Mouse (Mus musculus) neural tube, embryonic 13.5 days (tissue): Measurements from ENCODE around the gene Sco1. TPM values are rescaled to one million over a fixed set of nuclear protein-coding genes. Genes with fewer than 3 reads are reported as not detected.
"Not testable (repeated sequence)": the region's sequence is repeated elsewhere in the genome, so short reads cannot be mapped to it uniquely, and the experiment has no call there.

Source experiments
- ATAC-seq: fragments of 200-750 bp; cut with Nextera tagmentation; 2 replicates; pipeline ENCODE4 v1.8.0; 2017; ENCODE audit warnings: low read depth, mild to moderate bottlenecking, moderate TSS enrichment, moderate library complexity
- H3K27ac ChIP-seq: fragments of 300-500 bp; sonication (generic); replicated peaks from 2 replicates; pipeline ENCODE4 v1.5.1; 2015; ENCODE audit warnings: moderate library complexity, mild to moderate bottlenecking, inconsistent platforms
- H3K27me3 ChIP-seq: fragments of 300-500 bp; sonication (generic); 2 replicates; pipeline ENCODE4 v1.6.1; 2015; ENCODE audit warnings: mild to moderate bottlenecking, inconsistent platforms
- H3K36me3 ChIP-seq: fragments of 300-500 bp; sonication (generic); 2 replicates; pipeline ENCODE4 v1.6.1; 2015; ENCODE audit warnings: mild to moderate bottlenecking, inconsistent platforms
- H3K4me1 ChIP-seq: fragments of 300-500 bp; sonication (generic); replicated peaks from 2 replicates; pipeline ENCODE4 v1.6.1; 2015; ENCODE audit warnings: inconsistent platforms
- H3K4me2 ChIP-seq: fragments of 300-500 bp; sonication (generic); 2 replicates; pipeline ENCODE4 v1.6.1; 2015; ENCODE audit warnings: inconsistent platforms, mild to moderate bottlenecking, moderate library complexity
- H3K4me3 ChIP-seq: fragments of 300-500 bp; sonication (generic); 2 replicates; pipeline ENCODE4 v1.5.1; 2015; ENCODE audit warnings: mild to moderate bottlenecking, inconsistent platforms
- H3K9ac ChIP-seq: fragments of 300-500 bp; sonication (generic); 2 replicates; pipeline ENCODE4 v1.6.1; 2015; ENCODE audit warnings: moderate library complexity, mild to moderate bottlenecking, inconsistent platforms
- H3K9me3 ChIP-seq: fragments of 300-500 bp; sonication (generic); 2 replicates; pipeline ENCODE4 v1.6.1; 2016; ENCODE audit warnings: inconsistent platforms
- WGBS: fragments of 180-500 bp; shearing (Covaris S2); methylation state at CpG from one replicate; pipeline ENCODE4 v1.1.7; 2015; 5-methylcytosine and 5-hydroxymethylcytosine counted together
- polyA plus RNA-seq: library from polyadenylated mRNA; unstranded; fragments of >200 nt; fragmentation: Nextera tagmentation; extraction: Ambion mirVana; gene quantifications from 2 replicates; pipeline ENCODE4 v1.2.1, GENCODE M21; 2015

The Sco1 gene
- polyA plus RNA-seq, 1 experiment from 2014 or later, result 14.2 TPM

DNA sequence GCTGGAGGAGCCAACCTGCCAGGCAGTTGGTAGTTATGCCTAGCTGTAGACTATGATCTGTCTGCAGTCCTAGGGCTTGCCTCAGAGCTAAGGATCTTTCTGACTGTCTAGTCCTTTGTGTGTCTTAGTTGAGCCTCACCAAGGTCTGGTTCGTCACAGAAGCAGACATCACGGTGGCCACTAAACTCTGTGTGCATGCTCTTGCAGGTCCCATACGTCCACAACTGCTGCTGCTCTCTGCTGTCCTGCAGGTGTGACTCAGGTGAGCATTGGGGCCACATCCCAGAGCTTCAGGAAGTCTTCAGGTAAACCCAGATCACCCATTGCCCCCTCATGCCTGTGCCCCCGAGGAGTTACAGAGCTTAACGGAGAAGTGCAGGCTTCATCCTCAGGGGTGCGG is 26.4 kb downstream of the Sco1 start:
- H3K4me2 ChIP-seq, result no peak overlapping the region
- no peaks in the 10 kb centered on the region for H3K36me3 ChIP-seq
- no peak overlapping the region for H3K4me3 ChIP-seq
- peaks cover 12% of the 10 kb centered on the region for H3K27me3 ChIP-seq
- no peak overlapping the region for H3K9ac ChIP-seq
- no peak overlapping the region for H3K27ac ChIP-seq
- H3K4me1 ChIP-seq, result peaks cover 20% of the 10 kb centered on the region
- ATAC-seq, result no peak
- no peaks in the 10 kb centered on the region for H3K9me3 ChIP-seq
- 89% methylated on average over 6 of the region's 6 CpGs for WGBS

DNA sequence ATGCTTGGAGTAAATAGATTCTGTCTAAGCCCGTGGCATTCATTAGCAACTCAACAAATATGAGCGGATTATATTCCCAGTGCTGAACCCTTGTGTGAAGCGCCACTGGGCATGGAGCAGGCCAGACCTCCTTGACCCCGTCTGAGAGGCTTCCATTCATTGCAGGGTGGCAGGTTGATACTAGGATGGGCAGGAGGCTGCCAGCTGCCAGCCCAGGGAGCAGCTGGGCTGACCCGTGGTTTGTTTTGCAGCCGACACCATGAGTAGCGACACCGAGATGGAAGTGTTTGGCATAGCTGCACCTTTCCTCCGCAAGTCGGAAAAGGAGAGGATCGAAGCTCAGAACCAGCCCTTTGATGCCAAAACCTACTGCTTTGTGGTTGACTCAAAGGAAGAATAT is 27.3 kb downstream of the Sco1 start:
- H3K4me2 ChIP-seq, result no peak overlapping the region
- no peak overlapping the region; the same call in 1 of the 2 replicates for H3K27ac ChIP-seq
- no peak for ATAC-seq
- H3K27me3 ChIP-seq, result peaks cover 21% of the 10 kb centered on the region
- H3K4me1 ChIP-seq, result peaks cover 20% of the 10 kb centered on the region
- H3K4me3 ChIP-seq, result no peak overlapping the region
- 49% methylated on average over 11 of the region's 11 CpGs for WGBS
- no peaks in the 10 kb centered on the region for H3K36me3 ChIP-seq
- H3K9me3 ChIP-seq, result no peaks in the 10 kb centered on the region
- H3K9ac ChIP-seq, result 0 out of 2 replicates have a peak overlapping the region, but pooled peaks have one; percentile 17

DNA sequence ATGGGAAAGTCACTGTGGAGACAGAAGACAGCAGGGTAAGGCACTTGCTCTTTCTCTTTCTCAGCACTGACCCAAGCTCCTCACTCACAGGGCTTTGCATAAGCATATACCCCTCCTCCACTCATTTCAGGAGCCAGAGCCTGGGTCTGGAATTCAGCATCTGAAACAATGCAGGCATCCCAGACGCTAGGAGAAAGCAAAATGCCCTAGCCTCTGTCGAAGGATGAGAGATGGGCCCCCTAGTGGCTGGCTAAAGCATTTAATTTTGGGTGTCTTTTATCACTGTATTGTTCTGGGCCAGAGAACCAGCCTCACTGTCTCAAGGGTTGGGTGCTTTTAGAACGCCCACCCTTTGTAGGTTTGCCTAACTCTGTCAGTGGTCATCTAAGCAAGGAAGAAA is 27.7 kb downstream of the Sco1 start:
- H3K4me1 ChIP-seq, result peaks cover 16% of the 10 kb centered on the region
- H3K9me3 ChIP-seq, result no peaks in the 10 kb centered on the region
- no peak overlapping the region for H3K4me3 ChIP-seq
- WGBS, result 2% methylated on average over 3 of the region's 3 CpGs
- no peak overlapping the region for H3K4me2 ChIP-seq
- no peak overlapping the region; the same call in 1 of the 2 replicates for H3K27ac ChIP-seq
- peaks cover 25% of the 10 kb centered on the region for H3K27me3 ChIP-seq
- no peaks in the 10 kb centered on the region for H3K36me3 ChIP-seq
- H3K9ac ChIP-seq, result 0 out of 2 replicates have a peak overlapping the region, but pooled peaks have one; percentile 17
- ATAC-seq, result peak; percentile 29

DNA sequence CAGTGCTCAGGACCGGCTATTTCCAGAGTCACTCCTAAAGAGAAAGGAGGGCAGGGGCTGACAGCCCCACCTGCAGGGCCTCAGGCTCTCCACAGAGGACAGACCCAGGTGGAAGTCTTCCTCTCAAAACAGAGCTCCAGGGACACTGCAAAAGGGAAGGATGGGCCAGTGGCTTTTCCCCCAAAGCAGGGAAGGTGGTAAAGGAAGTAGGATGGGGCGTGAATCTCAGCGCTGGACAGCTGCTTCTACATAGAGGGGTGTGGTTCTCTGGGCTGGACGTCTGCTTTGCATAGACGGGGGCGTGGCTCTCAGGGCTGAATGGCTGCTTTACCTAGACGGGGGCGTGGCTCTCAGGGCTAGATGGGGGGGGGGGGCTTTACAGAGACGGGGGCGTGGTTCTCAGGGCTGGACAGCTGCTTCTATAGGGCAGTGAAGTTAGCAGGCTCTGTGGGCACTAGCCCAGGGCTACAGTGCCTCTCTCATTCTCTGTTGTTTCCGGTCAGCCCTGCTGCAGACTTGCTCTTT is 28.7 kb downstream of the Sco1 start:
- Histone ChIP-seq H3K9ac (no peak overlapping the region), H3K4me3 (no peak overlapping the region), H3K27me3 (peaks cover 25% of the 10 kb centered on the region), H3K4me2 (0 out of 2 replicates have a peak overlapping the region, but pooled peaks have one; percentile 5), H3K36me3 (no peaks in the 10 kb centered on the region), H3K27ac (no peak overlapping the region), H3K4me1 (peaks cover 14% of the 10 kb centered on the region), H3K9me3 (no peaks in the 10 kb centered on the region)
- peak; percentile 53; the same call in 1 of the 2 replicates for ATAC-seq
- WGBS, result 6% methylated on average over 11 of the region's 11 CpGs

DNA sequence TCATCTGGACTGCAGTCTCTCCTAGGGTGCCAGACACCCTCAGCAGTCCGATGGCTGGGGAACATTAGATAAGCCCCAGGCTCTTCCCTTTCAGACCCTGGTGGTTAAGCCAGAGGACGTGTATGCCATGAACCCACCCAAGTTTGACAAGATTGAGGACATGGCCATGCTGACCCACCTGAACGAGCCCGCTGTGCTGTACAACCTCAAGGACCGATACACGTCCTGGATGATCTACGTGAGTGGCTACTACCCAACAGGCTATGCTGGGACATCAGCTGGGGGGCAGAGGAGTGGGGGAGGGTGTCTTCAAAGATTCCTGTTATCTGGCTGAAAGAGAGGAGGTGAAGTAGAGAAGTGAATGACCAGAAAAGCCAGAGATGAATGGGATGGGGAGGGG is 29.7 kb downstream of the Sco1 start:
- Histone ChIP-seq H3K9me3 (no peaks in the 10 kb centered on the region), H3K27me3 (peaks cover 25% of the 10 kb centered on the region), H3K27ac (no peak overlapping the region), H3K4me2 (no peak overlapping the region), H3K36me3 (no peaks in the 10 kb centered on the region), H3K9ac (no peak overlapping the region), H3K4me3 (no peak overlapping the region), H3K4me1 (peaks cover 14% of the 10 kb centered on the region)
- WGBS, result 87% methylated on average over 7 of the region's 7 CpGs
- no peak for ATAC-seq

DNA sequence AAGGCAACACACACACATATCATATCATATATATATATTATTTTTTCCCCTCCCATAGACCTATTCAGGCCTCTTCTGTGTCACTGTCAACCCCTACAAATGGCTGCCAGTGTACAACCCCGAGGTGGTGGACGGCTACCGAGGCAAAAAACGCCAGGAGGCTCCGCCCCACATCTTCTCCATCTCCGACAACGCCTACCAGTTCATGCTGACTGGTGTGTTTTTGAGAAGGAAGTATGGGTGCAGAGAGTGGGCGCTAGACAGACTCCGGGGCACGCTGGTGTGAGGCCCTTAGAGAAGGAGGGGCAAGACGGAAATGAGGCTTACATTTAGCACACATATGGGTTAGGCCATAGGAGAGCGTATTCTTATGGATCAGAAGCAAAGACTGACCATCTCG is 30.3 kb downstream of the Sco1 start:
- no peak overlapping the region for H3K4me2 ChIP-seq
- H3K27ac ChIP-seq, result no peak overlapping the region
- H3K36me3 ChIP-seq, result no peaks in the 10 kb centered on the region
- no peaks in the 10 kb centered on the region for H3K9me3 ChIP-seq
- H3K27me3 ChIP-seq, result peaks cover 25% of the 10 kb centered on the region
- H3K4me3 ChIP-seq, result no peak overlapping the region
- ATAC-seq, result no peak
- peaks cover 14% of the 10 kb centered on the region for H3K4me1 ChIP-seq
- no peak overlapping the region for H3K9ac ChIP-seq
- 86% methylated on average over 13 of the region's 13 CpGs for WGBS

DNA sequence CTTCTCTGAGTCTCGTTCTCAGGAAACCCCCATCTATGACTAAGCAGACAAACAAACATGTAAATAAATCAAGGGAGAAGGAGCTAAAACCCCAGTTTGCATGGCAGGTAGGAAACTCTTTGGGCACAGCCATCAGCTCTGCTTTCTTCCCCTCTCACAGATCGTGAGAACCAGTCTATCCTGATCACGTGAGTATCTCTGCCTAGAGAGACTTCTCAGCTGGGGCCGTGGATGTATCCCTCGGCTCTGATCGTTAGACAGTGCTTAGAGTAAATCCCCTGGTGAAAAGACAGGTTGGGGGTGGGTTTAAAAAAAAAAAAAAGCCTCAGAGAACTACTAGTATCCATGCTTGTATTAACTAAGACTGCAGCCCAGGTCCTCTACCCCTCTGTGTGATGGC is 30.8 kb downstream of the Sco1 start:
- H3K4me1 ChIP-seq, result peaks cover 14% of the 10 kb centered on the region
- no peak overlapping the region for H3K27ac ChIP-seq
- peaks cover 25% of the 10 kb centered on the region for H3K27me3 ChIP-seq
- no peak overlapping the region for H3K4me3 ChIP-seq
- no peak overlapping the region for H3K4me2 ChIP-seq
- no peak for ATAC-seq
- H3K9ac ChIP-seq, result no peak overlapping the region
- no peaks in the 10 kb centered on the region for H3K36me3 ChIP-seq
- no peaks in the 10 kb centered on the region for H3K9me3 ChIP-seq
- 75% methylated on average over 6 of the region's 6 CpGs for WGBS

DNA sequence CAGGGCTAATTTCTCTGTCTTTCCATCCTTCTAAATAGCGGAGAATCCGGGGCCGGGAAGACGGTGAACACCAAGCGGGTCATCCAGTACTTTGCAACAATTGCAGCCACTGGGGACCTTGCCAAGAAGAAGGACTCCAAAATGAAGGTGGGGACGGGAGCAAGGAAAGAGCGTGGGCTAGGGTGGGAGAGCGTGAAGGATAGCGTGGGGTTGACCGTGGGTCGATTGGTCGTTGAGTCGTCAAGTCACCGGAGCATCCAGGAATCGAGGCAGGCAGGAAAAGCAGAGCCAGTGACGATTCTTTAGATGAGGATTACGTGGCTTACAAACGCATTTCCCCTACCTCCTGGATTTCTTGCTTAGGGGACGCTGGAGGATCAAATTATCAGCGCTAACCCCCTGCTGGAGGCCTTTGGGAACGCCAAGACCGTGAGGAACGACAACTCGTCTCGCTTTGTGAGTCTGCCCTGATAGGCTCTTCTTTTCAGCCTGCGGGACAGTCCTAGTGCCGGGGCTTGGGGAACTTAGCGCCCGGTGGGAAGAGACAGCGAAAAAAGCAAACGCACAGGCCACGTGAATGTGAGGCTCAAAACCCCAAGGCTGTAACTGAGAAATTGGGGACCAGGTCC is 31.4 kb downstream of the Sco1 start:
- no peak overlapping the region for H3K9ac ChIP-seq
- no peak overlapping the region for H3K4me2 ChIP-seq
- no peaks in the 10 kb centered on the region for H3K9me3 ChIP-seq
- H3K4me1 ChIP-seq, result peaks cover 14% of the 10 kb centered on the region
- H3K36me3 ChIP-seq, result no peaks in the 10 kb centered on the region
- H3K4me3 ChIP-seq, result no peak overlapping the region
- no peak overlapping the region for H3K27ac ChIP-seq
- peaks cover 25% of the 10 kb centered on the region for H3K27me3 ChIP-seq
- no peak for ATAC-seq
- WGBS, result 43% methylated on average over 32 of the region's 32 CpGs

DNA sequence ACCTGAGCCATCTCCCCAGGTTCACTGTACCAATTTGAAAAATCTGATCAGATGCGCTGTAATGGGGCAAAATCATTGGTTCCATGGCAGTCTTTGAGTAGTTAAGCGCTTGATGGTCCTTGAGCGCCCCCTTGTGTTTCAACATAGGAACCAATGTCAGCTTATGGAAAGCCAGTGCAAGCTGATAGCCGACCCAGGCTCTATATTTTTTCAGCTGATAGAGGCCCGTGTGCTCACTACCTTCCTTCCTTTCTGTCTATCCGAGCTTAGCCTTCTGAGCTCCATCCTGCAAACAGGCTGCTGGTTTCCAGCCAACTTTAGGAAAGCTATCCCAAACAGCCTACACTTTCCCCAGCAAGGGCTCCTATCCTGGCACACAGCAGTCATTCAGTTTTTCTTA is 33.0 kb downstream of the Sco1 start:
- no peak overlapping the region for H3K9ac ChIP-seq
- peaks cover 25% of the 10 kb centered on the region for H3K27me3 ChIP-seq
- H3K4me2 ChIP-seq, result no peak overlapping the region
- peaks cover 6% of the 10 kb centered on the region; the same call in 1 of the 2 replicates for H3K4me1 ChIP-seq
- no peak overlapping the region for H3K27ac ChIP-seq
- WGBS, result 6% methylated on average over 6 of the region's 6 CpGs
- H3K9me3 ChIP-seq, result no peaks in the 10 kb centered on the region
- no peaks in the 10 kb centered on the region for H3K36me3 ChIP-seq
- ATAC-seq, result no peak
- no peak overlapping the region for H3K4me3 ChIP-seq

DNA sequence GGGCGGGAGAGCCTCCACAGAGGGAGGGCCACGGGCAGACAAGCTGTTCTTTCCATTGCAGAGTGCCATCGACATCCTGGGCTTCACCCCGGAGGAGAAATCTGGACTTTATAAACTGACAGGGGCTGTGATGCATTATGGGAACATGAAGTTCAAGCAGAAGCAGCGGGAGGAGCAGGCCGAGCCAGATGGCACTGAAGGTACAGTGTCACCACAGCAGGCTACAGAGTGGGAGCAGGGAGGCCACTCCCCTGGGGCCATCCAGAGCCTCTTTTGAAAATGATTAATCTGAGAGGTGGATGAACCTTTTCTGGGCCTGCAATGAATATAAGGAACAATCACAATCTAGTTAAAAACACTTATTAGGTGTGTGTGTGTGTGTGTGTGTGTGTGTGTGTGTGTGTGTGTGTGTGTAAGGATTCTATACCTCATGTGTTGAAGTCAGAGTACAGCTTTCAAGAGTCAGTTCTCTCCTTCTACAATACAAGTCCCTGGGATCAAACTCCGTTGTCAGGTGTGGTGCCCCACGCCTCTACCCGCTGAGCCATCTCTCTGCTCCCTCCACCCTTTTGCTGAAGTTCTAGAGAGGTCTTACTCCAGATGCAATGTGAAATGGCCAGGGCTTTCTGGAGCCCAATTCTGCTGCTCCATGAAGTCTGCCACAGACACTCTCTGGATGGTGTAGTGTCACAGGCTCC is 34.1 kb downstream of the Sco1 start:
- Histone ChIP-seq H3K4me1 (no peaks in the 10 kb centered on the region), H3K27ac (no peak overlapping the region), H3K4me2 (no peak overlapping the region), H3K4me3 (no peak overlapping the region), H3K9ac (no peak overlapping the region), H3K9me3 (no peaks in the 10 kb centered on the region), H3K27me3 (peaks cover 25% of the 10 kb centered on the region), H3K36me3 (no peaks in the 10 kb centered on the region)
- 49% methylated on average over 9 of the region's 9 CpGs for WGBS
- ATAC-seq, result no peak

DNA sequence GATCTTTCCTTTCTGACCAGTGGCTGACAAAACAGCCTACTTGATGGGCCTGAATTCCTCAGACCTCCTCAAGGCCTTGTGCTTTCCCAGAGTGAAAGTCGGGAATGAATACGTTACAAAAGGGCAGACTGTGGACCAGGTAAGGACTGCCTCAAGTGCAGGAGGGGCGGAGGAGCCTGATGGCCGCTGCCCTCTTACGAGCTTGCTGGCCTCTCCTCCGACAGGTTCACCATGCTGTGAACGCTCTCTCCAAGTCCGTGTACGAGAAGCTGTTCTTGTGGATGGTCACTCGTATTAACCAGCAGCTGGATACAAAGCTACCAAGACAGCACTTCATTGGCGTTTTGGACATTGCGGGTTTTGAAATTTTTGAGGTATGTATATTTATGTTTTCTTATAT is 34.8 kb downstream of the Sco1 start:
- Histone ChIP-seq H3K9ac (no peak overlapping the region), H3K9me3 (no peaks in the 10 kb centered on the region), H3K4me3 (no peak overlapping the region), H3K36me3 (no peaks in the 10 kb centered on the region), H3K27me3 (peaks cover 25% of the 10 kb centered on the region), H3K4me2 (no peak overlapping the region), H3K27ac (no peak overlapping the region), H3K4me1 (no peaks in the 10 kb centered on the region)
- ATAC-seq, result no peak
- WGBS, result 89% methylated on average over 12 of the region's 12 CpGs

DNA sequence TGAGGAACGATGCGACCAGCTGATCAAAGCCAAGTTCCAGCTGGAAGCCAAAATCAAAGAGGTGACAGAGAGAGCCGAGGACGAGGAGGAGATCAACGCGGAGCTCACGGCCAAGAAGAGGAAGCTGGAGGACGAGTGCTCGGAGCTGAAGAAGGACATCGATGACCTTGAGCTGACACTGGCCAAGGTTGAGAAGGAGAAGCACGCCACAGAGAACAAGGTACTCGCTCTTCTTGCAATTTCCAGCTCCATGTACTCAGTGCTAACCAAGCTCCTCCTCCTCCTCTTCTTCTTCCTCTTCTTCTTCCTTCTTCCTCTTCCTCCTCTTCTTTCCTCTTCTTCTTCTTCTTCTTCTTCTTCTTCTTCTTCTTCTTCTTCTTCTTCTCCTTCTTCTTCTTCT is 39.9 kb downstream of the Sco1 start:
- H3K27ac ChIP-seq, ATAC-seq, H3K36me3 ChIP-seq, H3K4me3 ChIP-seq, H3K9me3 ChIP-seq, H3K4me2 ChIP-seq, H3K4me1 ChIP-seq, H3K27me3 ChIP-seq, H3K9ac ChIP-seq: not testable (repeated sequence)
- WGBS, result 89% methylated on average over 12 of the region's 12 CpGs
